Mouse (Mus musculus) lung, postnatal 0 days (tissue): Measurements from ENCODE around the gene Ptprg.

ENCODE experiments used
- CTCF ChIP-seq: IDR thresholded peaks from 2 replicates; pipeline ENCODE4 v1.5.1; 2016; ENCODE audit warnings: antibody characterized with exemption, mild to moderate bottlenecking
- EP300 ChIP-seq: IDR thresholded peaks from 2 replicates; pipeline ENCODE4 v1.6.1; 2016; ENCODE audit warnings: antibody characterized with exemption, mild to moderate bottlenecking, control low read depth

DNA sequence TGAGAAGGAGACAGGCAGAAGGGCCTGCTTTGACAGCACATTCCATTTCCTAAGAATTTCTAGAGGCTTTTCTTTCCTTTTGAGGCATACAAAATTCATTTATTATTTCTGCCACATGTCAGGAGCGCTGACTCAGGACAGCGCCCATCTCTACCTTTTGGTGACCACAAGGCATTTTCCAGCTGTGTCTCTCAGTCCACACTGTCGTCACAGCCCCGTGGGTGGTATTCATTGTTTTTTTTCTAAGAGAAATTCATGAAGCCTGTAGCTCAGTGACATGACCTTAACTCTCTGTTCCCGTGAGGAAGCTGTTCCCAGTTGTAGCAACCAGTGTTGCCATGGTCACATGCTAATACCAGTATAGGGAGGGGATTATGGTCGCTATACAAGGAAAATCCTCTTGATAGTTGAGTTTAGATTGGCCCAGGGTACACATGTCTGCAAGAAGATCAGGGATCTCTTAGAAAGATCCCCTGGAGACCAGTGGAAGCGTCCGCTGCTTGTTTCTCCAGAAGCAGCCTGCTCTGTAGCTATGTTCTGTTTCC lies 590.7 kb downstream of the Ptprg start:
- TF ChIP-seq CTCF (no peak), EP300 (no peak)
